Mouse (Mus musculus) adrenal gland, adult 18-20 months (tissue): ENCODE data around the gene Lexm. TPM values are rescaled to one million over a fixed set of nuclear protein-coding genes. Genes with fewer than 3 reads are reported as not detected.
A peak's percentile ranks its signal among the peaks of the same experiment; 100 is the strongest.

Experiments
- DNase-seq, 2 experiments: peaks; one replicate each; pipeline ENCODE4 v3.0.0; 2021 to 2022; ENCODE audit warnings: low spot score in 2 of 2
- total RNA-seq, 2 experiments: library from RNA; stranded (reverse); gene quantifications; 1 replicate in 1 of 2; 2 replicates in 1 of 2; pipeline ENCODE4 v1.2.3; 2021

Lexm gene
- total RNA-seq, 2 experiments from 2014 or later = not detected

DNA sequence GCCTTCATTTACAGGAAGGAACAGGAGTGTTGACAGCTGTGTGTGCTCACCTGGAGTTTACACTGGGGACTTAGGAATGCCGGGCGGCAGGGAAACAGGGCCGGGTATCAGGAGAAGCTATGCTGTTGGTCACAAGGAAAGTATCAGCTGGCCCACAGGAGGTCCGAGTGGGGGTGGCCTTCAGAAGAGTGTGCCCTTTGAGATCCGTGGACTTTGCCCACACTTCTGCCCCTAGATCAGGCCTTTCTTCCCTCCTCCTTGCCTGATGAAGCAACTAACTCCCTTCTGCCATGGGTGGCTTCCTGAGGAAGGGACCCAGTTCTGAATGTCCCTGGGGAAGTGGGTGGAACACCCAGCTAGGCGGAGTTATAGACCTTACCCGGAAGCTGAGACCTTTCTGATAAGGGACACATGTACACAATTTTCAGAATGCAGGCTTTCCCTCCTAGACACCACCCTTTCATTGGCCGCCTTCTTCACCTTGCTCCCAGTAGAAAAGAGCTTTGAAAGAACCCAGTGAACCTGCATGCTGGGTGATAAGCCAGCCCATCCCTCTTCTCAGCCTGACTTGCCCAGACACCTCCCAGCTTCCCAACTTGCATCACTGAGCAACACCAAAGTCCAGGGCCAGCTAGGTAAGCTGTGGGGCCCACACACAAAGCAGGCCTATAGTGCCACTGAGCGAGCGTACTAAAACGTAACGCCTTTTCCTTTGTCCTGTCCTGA lies 34.5 kb downstream of the Lexm start:
- no peak for DNase-seq

DNA sequence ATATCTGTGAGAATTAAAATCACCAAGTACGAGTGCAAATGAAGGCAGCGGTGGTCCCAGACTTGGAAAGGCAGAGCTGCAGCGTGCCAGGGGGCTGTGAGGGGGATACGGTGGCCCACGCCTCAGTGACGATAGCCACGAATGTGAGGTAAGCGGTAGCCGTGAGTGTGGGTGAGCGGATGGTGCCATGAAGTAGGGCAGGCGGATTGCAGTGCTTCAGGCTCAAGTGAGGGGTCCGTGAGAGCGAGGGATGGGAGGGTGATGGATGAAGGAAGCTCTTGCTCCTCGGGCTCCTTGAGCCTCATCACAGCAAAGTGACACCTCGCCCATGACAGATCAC lies 35.2 kb downstream of the Lexm start:
- DNase-seq = no peak

DNA sequence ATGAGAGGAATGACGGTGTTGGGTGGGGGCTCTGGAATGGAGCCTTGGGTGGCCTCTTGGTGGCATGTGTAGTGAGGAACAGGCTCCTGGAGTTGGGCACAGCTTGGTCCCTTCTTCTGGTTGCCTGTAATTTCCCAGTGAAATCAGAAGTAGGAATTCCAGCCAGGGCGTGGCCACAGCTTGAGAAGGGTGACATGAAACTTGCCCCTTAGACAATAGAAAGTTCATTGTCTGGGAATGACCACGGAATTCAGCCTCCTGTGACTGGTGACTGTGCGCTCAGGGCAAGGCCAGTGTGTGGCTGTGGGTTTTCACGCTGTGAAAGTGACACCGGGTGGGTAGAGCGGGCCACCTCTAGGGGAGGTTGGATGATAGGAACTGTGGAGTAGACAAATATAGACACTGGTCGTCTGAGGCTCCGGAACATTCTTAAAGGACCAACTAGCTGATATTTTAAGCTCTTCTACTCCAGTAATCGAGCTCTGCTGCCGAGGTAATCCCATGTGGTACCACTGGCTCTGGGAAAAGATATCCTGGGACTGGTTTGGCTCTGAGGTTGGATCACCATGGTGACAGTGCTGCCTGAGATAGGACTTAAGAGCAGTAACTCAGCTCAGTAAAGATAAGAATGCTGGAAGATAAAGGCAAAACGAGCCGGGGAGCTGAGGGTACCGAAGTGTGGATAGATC lies 35.7 kb downstream of the Lexm start:
- DNase-seq = no peak

DNA sequence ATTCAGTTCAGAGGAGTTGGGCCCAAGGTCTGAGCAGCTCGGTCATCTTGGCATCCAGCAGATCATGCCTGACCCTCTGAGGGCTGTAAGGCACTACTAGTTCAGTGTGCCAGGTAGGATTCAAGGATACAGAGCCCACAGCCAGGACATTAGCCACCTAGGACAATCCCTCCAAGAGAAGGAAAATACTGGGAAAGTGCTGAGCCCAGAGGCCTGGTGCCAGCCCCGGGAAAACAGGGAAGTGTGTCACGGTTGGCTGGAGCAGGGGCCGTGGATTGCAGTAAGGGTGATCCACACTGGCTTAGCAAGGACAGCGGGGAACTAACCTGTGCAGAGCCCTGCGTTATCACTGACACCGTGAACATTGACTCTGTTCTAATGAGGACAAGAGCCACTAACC lies 39.5 kb downstream of the Lexm start:
- DNase-seq = no peak

DNA sequence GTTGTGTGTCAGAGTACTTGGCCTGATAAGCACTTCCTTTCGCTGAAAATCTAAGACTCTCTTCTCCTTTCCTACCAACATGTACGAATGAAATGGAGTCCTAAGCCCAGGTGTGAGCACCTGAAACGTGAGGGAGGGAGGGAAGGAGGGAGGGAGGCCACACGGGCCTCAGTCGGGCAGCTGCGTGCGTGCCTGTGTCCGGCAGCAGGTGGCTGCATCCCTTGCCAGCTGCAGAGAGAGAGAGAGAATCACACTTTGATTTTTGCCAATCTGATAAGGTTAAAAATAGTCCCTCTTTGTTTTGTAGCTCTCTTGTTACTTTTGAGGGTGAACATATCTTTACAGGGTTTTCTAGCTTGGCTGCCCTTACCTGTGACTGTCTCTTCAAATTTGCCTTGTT lies 42.0 kb downstream of the Lexm start:
- no peak for DNase-seq

DNA sequence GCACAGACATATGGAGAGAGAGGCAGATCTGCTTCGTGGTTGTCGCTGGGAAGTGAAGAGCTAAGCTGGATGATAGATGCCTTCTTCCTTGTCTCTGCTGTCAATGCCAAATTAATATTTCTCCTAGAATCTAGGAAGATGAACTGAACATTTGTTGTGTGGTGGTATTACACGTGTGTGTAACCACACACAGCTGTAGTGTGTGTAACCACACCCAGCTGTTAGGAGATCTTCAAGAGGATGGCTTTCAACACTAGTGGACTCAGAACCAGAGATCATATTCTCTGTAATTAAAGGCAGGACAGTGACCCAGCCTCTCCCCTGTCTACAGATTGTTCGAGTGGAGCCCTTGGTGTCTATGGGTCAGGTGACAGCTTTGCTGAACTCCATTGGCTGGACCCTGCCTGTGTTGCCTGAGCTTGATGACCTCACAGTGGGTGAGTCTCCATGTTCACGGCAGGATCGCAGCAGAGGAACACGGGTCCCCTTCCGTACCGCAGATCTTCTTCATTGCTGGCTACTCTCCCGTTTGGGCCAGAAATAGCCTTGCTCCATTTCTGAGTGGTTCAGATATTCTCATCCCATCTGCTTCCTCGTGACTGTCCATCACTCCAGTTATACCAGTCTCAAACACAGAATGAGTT lies 45.8 kb downstream of the Lexm start:
- no peak for DNase-seq

DNA sequence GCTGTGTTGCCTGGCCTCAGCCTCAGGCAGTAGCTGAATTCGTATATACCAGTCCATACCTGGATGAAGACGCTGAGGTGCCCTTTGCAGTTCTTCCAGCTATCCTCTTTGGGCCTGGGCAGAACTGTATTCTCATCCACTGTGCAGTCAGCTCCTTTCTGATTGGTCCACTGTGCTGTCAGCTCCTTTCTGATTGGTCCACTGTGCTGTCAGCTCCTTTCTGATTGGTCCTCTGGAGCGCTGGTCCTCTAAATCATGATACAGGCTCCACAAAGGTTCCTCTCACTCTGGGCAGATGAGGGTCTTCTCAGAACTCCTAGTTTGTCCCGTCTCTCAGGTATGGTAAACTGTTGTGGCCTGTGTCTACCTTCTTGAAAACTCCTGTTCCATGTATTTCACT lies 47.4 kb downstream of the Lexm start:
- DNase-seq = no peak

DNA sequence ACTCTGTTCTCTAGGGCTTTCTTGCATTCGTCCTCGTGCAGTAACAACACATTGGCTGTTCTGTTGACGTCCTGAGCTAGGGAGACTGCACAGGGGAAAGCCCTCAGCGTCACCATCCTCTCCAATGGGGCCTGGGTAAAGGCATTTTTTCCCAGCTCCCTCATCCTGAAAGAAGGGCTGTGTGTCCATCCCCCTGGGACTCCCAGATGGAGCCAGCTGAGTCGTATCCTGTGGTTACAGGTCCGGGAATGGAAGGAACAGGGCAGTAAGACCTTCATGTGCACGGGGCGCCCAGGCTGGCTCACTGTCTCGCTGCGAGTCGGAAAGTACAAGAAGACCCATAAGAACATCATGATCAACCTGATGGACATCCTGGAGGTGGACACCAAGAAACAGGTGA lies 52.9 kb downstream of the Lexm start:
- no peak for DNase-seq

DNA sequence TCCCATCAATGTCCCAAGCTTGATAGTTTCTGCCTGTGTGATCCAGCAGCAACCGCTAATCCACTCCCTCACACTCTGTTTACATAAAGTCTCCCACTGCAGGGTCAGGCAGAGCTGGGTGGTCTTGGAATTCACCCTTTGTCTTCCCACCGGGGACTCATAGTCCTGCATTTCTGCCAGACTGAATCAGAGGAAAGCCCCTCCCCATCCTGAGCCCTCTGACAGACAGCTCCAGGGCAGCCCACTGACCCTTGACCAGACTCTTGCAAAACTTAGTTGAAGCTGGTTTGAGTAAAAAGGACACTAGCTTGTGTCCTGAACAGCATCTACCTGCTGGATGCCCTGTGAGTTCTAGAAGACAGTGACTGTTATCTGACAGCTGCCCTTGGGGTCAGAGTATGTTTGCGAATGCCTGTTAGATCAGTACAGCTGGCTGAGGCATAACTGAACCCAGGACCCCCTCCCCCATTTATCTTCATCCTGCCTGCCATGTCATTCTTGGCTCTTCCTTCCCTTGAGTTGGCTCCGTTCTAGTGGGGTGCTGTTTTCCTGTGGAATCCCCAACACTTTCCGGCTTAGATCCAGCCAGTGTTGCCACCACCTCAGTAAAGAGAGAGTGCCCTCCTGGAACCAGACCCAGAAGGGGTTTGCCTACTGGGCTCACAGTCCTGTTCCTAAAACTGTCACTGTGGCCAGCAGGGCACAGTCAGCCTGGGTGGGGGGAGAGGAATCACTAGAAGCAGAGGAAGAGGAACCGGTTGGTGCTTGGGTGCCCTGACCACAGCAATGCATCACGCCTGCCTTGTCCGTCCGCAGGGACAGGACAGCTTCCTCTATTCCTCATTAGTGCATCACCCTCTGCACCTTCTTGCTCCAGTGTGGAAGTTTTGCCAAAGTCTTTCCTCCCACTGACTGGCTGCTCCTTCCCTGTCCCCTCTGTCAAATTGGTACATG lies 53.9 kb downstream of the Lexm start:
- DNase-seq = no peak

DNA sequence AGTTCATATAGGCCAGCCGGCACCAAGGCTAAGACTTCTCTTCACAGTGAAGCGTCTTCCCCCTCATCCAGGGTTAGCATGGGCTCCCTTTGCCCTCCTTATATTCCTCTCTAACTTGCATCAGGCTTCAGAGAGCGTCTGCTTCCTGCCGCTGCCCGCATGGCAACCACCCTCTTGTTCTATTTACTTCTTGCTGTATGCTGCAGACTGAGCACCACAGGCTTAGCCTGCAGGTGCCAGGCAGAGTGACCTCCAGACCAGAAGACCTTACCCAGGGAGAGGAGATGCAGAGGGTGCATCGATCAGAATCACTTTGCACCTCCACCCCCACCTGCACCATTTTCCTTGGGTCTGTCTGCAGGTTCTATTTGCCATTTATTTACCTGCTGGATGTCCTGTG lies 55.0 kb downstream of the Lexm start:
- no peak for DNase-seq

DNA sequence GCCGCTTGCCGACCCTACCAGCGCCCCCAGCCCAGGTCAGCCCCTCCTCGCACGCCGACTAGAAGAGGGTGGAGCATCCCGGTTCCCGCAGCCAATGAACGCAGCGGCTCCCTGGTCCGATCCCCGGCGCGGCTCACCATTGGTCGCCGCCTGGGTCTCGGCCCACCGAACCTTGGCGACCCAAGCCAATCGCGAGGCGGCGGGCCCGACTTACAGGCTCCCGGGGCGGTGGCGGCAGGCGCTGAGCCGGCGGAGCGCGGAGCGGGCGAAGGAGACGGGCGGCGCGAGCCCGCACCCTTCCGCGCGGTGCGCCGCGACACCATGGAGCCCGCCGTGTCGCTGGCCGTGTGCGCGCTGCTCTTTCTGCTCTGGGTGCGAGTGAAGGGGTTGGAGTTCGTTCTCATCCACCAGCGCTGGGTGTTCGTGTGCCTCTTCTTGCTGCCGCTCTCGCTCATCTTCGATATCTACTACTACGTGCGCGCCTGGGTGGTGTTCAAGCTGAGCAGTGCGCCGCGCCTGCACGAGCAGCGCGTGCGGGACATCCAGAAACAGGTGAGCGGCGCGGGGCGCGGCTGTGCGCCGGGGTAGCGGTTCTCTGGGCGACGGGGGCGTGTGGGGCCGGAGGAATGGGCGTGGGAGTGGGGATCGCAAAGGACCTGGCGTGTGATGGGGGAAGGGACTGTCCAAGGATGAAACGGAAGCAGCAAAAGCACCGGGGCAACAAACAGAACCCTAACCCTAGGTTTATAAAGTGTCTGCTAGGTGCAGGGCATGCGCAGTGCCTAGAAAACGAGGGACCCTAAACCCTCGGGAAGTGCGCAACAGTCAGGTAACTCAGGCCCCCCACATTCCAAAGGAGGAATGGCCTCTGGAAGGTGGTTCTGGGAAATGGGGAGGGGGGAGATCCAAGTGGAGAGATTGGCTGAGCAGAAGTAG lies 55.9 kb downstream of the Lexm start, which contains the start of gene Dhcr24:
Dhcr24 (plus strand) TSS at position 193 of the 936 bp plus-strand sequence.
- DNase-seq = peak; percentile 91 to 92

DNA sequence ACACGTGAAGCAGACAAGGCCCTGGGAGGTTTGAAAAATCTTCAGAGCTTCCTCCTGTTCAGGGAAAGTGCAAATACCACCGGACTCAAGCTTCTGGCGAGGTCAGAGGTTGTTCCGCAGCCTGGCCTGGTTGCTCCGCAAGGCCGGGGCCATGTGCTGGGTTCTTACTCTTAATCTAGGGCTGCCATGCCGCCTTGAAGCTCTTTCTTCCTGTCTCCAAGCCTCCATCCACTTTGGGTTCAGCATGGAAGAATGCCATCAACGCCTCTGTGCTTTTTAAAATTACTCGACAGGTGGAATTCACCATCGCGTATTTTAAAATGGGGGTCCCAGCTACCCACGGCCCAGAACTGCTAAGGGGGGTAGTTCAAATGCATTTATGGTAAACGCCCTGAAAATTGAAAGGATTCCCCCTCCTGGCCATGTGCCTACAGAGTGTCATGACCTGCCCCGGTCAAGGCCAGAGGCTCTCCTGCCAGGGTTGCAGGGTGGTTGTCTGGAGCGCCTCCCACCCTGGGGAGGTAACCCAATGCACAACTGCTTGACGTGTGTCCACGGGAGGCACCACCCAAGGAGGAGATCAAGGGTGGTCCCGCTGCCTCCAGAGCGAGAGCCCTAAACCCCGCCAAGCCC lies 56.7 kb downstream of the Lexm start:
- DNase-seq = peak in 1 of 2 experiments; percentile 21

DNA sequence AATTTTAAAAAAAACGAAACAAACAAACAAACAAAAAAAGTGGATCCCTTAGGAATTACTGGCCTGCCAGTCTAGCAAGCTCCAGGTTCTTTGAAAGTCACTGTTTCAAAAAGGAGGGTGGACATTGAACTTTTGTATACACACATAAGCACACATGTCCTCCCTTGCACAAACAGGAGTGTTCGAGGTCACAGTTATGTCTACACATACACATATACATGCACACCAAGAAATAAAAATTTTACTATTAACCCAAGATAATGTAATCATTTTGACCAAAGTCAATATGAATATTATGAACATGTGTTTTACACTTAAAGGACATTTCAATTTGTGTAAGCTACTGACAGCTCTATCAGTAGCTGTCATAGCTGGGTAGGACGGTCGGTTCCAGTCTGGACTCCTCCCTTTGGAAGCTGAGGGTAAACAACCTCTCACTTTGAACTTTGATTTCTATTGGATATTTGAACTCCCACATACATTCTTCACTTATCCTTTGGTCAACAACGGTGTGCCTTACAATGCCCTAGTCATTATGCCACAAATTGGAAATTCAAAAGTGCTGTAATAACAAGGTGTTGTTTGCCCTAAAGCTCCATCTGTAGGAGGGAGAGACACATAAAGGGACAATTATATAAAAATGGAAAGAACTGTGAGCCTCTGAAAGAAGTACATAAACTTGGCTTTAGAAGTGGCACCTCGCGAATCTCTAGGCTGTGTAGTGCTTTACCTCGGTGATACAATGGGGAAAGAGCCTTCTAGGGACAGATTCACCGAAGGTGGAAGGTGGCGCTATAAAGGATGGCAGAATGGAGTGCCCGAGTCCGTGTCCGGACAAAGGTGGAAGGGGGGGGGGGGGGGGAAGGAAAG lies 57.5 kb downstream of the Lexm start:
- DNase-seq = no peak

DNA sequence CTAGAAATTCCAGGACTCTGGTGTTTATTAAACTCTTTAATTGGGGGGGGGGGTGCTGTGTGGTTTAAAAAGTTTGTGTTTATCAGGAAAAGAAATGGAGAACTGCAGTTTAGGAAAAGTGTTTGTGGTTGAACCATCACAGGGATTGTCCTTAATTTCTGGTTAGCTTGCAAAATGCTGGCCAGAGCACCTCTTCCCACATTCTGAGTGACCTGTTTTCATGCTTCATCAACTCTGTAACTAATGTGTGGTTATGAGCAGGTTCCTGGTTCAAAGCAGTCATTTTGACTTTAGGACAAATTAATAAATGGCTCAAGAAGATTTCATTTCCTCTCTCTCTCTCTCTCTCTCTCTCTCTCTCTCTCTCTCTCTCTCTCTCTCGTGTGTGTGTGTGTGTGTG lies 59.1 kb downstream of the Lexm start:
- DNase-seq = no peak

DNA sequence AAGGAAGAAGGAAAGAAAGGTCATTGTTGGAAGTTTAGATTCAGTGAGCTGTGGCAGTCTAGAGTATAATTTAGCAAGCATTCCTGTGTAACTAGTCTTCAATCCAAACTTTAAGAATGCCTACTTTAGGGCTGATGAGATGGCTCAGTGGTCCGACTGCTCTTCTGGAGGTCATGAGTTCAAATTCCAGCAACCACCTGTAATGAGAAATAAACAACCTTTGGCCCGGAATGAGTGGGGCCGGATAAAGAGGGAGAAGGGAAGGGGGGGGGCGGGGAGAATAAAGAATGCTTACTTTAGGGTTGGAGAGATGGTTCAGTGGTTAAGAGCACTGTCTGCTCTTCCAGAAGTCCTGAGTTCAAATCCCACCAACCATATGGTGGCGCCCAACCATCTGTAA lies 59.8 kb downstream of the Lexm start:
- DNase-seq = no peak

DNA sequence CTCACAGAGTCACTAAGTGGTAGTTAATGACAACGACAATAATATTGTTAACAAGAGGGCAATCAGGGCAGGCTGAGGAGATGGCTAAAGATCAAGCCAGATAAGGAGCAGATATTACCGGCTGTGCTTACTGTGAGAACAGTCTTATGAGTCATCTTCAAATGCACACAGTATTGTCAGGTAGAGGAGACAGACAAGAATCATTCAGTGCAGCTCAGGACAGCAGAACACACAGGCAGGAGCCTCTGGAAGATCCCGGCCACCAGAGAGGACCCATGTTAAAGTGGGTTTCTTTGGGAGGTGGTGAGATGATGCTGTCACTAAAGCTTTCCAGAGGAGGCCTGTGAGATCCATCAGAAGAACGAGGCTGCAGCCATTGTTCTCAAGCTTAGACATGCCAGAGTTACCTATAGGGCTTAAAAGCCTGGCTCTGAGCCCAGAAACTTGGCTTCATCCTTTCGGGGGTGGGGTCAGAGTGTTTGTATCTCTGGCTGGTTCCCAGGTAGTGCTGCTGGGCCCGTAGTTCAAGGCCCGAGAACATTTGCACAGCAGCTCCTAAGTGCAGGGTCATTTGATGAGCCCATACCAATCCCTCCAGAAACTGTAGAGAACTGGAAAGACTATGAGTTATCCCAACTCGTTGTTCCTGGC lies 66.4 kb downstream of the Lexm start:
- no peak for DNase-seq

DNA sequence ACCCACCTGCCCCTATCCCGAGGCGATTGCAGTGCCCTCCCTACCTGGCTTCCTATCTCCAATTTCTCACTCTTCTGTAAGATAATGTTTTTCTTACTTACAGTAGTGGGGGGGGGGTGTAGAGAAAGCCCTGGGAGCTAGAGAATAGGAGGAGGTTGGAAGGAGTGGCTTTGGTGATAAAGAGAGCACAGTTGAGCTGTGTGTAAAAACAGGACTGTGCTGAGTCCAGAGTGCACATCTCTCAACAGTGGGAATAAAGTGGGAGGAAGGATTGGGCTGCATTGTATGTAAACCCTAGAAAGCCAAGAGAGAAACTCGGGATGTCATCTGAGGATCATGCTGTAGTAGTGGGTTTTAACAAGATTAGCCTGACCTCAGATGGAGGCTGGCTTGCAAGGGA lies 68.9 kb downstream of the Lexm start:
- DNase-seq = no peak

DNA sequence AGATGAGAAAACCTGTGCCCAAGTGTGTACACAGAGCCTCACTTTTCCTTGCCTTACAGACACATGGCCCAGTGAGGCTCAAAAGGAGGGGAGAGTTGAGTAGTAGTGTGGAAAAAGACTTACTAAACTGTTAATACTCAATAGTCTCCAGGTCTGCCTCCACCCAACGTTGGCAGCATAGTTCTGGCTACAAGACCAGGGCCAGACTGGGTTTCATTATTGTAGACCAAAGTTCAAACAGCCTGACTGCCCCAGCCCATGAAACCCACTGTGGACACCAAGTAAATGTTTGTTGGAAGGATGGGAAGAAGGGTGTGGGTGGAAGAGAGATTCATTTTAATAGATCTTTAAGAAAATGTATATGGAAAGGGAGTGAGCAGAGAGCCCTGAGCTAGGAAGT lies 70.1 kb downstream of the Lexm start:
- DNase-seq = no peak
